Mouse (Mus musculus) MEL (cell line): ENCODE results near the gene Ifnar1. TPM values are rescaled to one million over a fixed set of nuclear protein-coding genes. Genes with fewer than 3 reads are reported as not detected.
A peak's percentile ranks its signal among the peaks of the same experiment; 100 is the strongest.

Experiments
- DNase-seq: peaks from one replicate; pipeline ENCODE4 v3.0.0; 2011; ENCODE audit warnings: low read depth, low spot score
- H3K27ac ChIP-seq: 2 replicates; pipeline ENCODE4 v1.5.1; 2012; ENCODE audit warnings: low read depth, mild to moderate bottlenecking, control low read depth, low read length, moderate library complexity; ENCODE audit not compliant: control insufficient read depth
- H3K27me3 ChIP-seq, 2 experiments: fragments of 150-350 bp in 1 of 2; sonication (generic) in 1 of 2; 2 replicates each; pipeline ENCODE4 v1.6.1; 2012; ENCODE audit warnings: low read length in 2 of 2, mild to moderate bottlenecking in 2 of 2, improper control_type of control experiment in 1 of 2, moderate library complexity in 1 of 2; ENCODE audit not compliant: insufficient read depth in 2 of 2, control insufficient read depth in 1 of 2
- H3K36me3 ChIP-seq, 2 experiments: 2 replicates each; pipeline ENCODE4 v1.6.1; 2012 to 2014; ENCODE audit warnings: low read length in 2 of 2, improper control_type of control experiment in 1 of 2, inconsistent platforms in 1 of 2, mild to moderate bottlenecking in 1 of 2; ENCODE audit not compliant: insufficient read depth in 2 of 2, control insufficient read depth in 1 of 2
- H3K4me1 ChIP-seq, 2 experiments: fragments of 150-350 bp in 1 of 2; sonication (generic) in 1 of 2; 2 replicates each; pipeline ENCODE4 v1.6.1; 2012; ENCODE audit warnings: low read length in 2 of 2, improper control_type of control experiment in 1 of 2, mild to moderate bottlenecking in 1 of 2; ENCODE audit not compliant: insufficient read depth in 2 of 2, control insufficient read depth in 1 of 2
- H3K4me3 ChIP-seq, 2 experiments: fragments of 150-350 bp in 1 of 2; sonication (generic) in 1 of 2; 2 replicates each; pipeline ENCODE4 v1.5.1; 2012; ENCODE audit warnings: low read depth in 2 of 2, low read length in 2 of 2, mild to moderate bottlenecking in 2 of 2, moderate library complexity in 2 of 2, control low read depth in 1 of 2, improper control_type of control experiment in 1 of 2; ENCODE audit not compliant: control insufficient read depth in 1 of 2, insufficient read depth in 1 of 2
- H3K79me2 ChIP-seq: 2 replicates; pipeline ENCODE4 v1.6.1; 2012; ENCODE audit warnings: mild to moderate bottlenecking, low read length, moderate library complexity; ENCODE audit not compliant: control insufficient read depth, poor library complexity, insufficient read depth
- H3K9ac ChIP-seq: 2 replicates; pipeline ENCODE4 v1.6.1; 2012; ENCODE audit warnings: low read depth, mild to moderate bottlenecking, control low read depth, low read length, moderate library complexity; ENCODE audit not compliant: control insufficient read depth, poor library complexity, severe bottlenecking
- H3K9me3 ChIP-seq: fragments of 150-350 bp; sonication (generic); replicated peaks from 2 replicates; pipeline ENCODE4 v1.6.1; 2012; ENCODE audit warnings: mild to moderate bottlenecking, low read length, improper control_type of control experiment, moderate library complexity; ENCODE audit not compliant: insufficient read depth
- BHLHE40 ChIP-seq: IDR thresholded peaks from 2 replicates; pipeline ENCODE4 v1.6.1; 2012; ENCODE audit warnings: low read depth, mild to moderate bottlenecking, inconsistent platforms, low read length, improper control_type of control experiment, borderline replicate concordance
- CHD1 ChIP-seq: IDR thresholded peaks from 2 replicates; pipeline ENCODE4 v1.6.1; 2012; ENCODE audit warnings: low read depth, mild to moderate bottlenecking, inconsistent platforms, low read length, improper control_type of control experiment
- CHD2 ChIP-seq: IDR thresholded peaks from 2 replicates; pipeline ENCODE4 v1.6.1; 2011; ENCODE audit warnings: low read length, improper control_type of control experiment
- CTCF ChIP-seq, 3 experiments: IDR thresholded peaks in 2 of 3; conservative IDR thresholded peaks in 1 of 3; 2 replicates each; pipeline ENCODE4 v1.5.1; 2011 to 2012; ENCODE audit warnings: low read length in 3 of 3, low read depth in 2 of 3, mild to moderate bottlenecking in 2 of 3, improper control_type of control experiment in 1 of 3, inconsistent platforms in 1 of 3, mixed read lengths in 1 of 3, moderate library complexity in 1 of 3; ENCODE audit not compliant: control insufficient read depth in 1 of 3, insufficient read depth in 1 of 3, poor library complexity in 1 of 3, severe bottlenecking in 1 of 3
- E2F4 ChIP-seq: IDR thresholded peaks from 2 replicates; pipeline ENCODE4 v1.6.1; 2011; ENCODE audit warnings: low read depth, low read length, improper control_type of control experiment, borderline replicate concordance
- ELF1 ChIP-seq: IDR thresholded peaks from 2 replicates; pipeline ENCODE4 v1.6.1; 2014; ENCODE audit warnings: low read depth, mild to moderate bottlenecking, inconsistent platforms, low read length, improper control_type of control experiment, moderate library complexity
- EP300 ChIP-seq, 2 experiments: IDR thresholded peaks; 2 replicates each; pipeline ENCODE4 v1.6.1; 2011; ENCODE audit warnings: improper control_type of control experiment in 2 of 2, low read length in 2 of 2, low read depth in 1 of 2, mild to moderate bottlenecking in 1 of 2
- ETS1 ChIP-seq: IDR thresholded peaks from 2 replicates; pipeline ENCODE4 v1.6.1; 2012; ENCODE audit warnings: low read depth, mild to moderate bottlenecking, inconsistent platforms, low read length, improper control_type of control experiment, moderate library complexity
- GABPA ChIP-seq: IDR thresholded peaks from 2 replicates; pipeline ENCODE4 v1.6.1; 2012; ENCODE audit warnings: low read depth, mild to moderate bottlenecking, inconsistent platforms, low read length, improper control_type of control experiment, moderate library complexity
- GATA1 ChIP-seq: IDR thresholded peaks from 2 replicates; pipeline ENCODE4 v1.6.1; 2011; ENCODE audit warnings: low read depth, low read length, improper control_type of control experiment
- HCFC1 ChIP-seq: IDR thresholded peaks from 2 replicates; pipeline ENCODE4 v1.6.1; 2012; ENCODE audit warnings: low read depth, mild to moderate bottlenecking, inconsistent platforms, low read length, improper control_type of control experiment, moderate library complexity
- JUND ChIP-seq: IDR thresholded peaks from 2 replicates; pipeline ENCODE4 v1.6.1; 2011; ENCODE audit warnings: low read depth, mild to moderate bottlenecking, improper control_type of control experiment, low read length
- MAFK ChIP-seq: IDR thresholded peaks from 2 replicates; pipeline ENCODE4 v1.6.1; 2011; ENCODE audit warnings: low read depth, mild to moderate bottlenecking, low read length, improper control_type of control experiment, borderline replicate concordance
- MAX ChIP-seq: IDR thresholded peaks from 2 replicates; pipeline ENCODE4 v1.6.1; 2011; ENCODE audit warnings: low read length, improper control_type of control experiment
- MAZ ChIP-seq: IDR thresholded peaks from 2 replicates; pipeline ENCODE4 v1.6.1; 2012; ENCODE audit warnings: low read depth, mild to moderate bottlenecking, inconsistent platforms, low read length, improper control_type of control experiment
- MXI1 ChIP-seq: IDR thresholded peaks from 2 replicates; pipeline ENCODE4 v1.6.1; 2011; ENCODE audit warnings: mild to moderate bottlenecking, low read depth, low read length, improper control_type of control experiment
- MYB ChIP-seq: IDR thresholded peaks from 2 replicates; pipeline ENCODE4 v1.6.1; 2011; ENCODE audit warnings: mild to moderate bottlenecking, low read depth, low read length, improper control_type of control experiment
- NELFE ChIP-seq: IDR thresholded peaks from 2 replicates; pipeline ENCODE4 v1.6.1; 2011; ENCODE audit warnings: low read depth, low read length, improper control_type of control experiment
- NRF1 ChIP-seq: IDR thresholded peaks from 2 replicates; pipeline ENCODE4 v1.6.1; 2014; ENCODE audit warnings: low read depth, mild to moderate bottlenecking, inconsistent platforms, low read length, improper control_type of control experiment, moderate library complexity; ENCODE audit not compliant: poor library complexity, insufficient read depth, severe bottlenecking
- POLR2A ChIP-seq, 2 experiments: IDR thresholded peaks; 2 replicates each; pipeline ENCODE4 v1.6.1; 2011 to 2012; ENCODE audit warnings: low read length in 2 of 2, mild to moderate bottlenecking in 2 of 2, control low read depth in 1 of 2, improper control_type of control experiment in 1 of 2, low read depth in 1 of 2, moderate library complexity in 1 of 2; ENCODE audit not compliant: control insufficient read depth in 1 of 2, insufficient read depth in 1 of 2, poor library complexity in 1 of 2
- POLR2AphosphoS5 ChIP-seq: IDR thresholded peaks from 2 replicates; pipeline ENCODE4 v1.6.1; 2012; ENCODE audit warnings: low read depth, borderline replicate concordance, mild to moderate bottlenecking, inconsistent platforms, low read length, moderate library complexity, mixed read lengths
- RAD21 ChIP-seq: IDR thresholded peaks from 2 replicates; pipeline ENCODE4 v1.6.1; 2011; ENCODE audit warnings: mild to moderate bottlenecking, low read depth, low read length, improper control_type of control experiment
- RCOR1 ChIP-seq: IDR thresholded peaks from 2 replicates; pipeline ENCODE4 v1.6.1; 2012; ENCODE audit warnings: low read depth, mild to moderate bottlenecking, inconsistent platforms, low read length, improper control_type of control experiment
- SIN3A ChIP-seq: IDR thresholded peaks from 2 replicates; pipeline ENCODE4 v1.6.1; 2012; ENCODE audit warnings: low read length, improper control_type of control experiment, inconsistent platforms
- SMC3 ChIP-seq: IDR thresholded peaks from 2 replicates; pipeline ENCODE4 v1.6.1; 2011; ENCODE audit warnings: low read depth, low read length, improper control_type of control experiment
- TAL1 ChIP-seq: IDR thresholded peaks from 2 replicates; pipeline ENCODE4 v1.6.1; 2012; ENCODE audit warnings: mild to moderate bottlenecking, inconsistent platforms, low read length, moderate library complexity, mixed read lengths
- TBP ChIP-seq: IDR thresholded peaks from 2 replicates; pipeline ENCODE4 v1.8.0; 2011; ENCODE audit warnings: low read depth, low read length, improper control_type of control experiment
- TCF12 ChIP-seq: IDR thresholded peaks from 2 replicates; pipeline ENCODE4 v1.6.1; 2014; ENCODE audit warnings: low read depth, mild to moderate bottlenecking, inconsistent platforms, low read length, improper control_type of control experiment, moderate library complexity
- USF1 ChIP-seq: IDR thresholded peaks from 2 replicates; pipeline ENCODE4 v1.6.1; 2014; ENCODE audit warnings: low read depth, mild to moderate bottlenecking, inconsistent platforms, low read length, improper control_type of control experiment, moderate library complexity
- USF2 ChIP-seq, 2 experiments: IDR thresholded peaks; 2 replicates each; pipeline ENCODE4 v1.6.1; 2011 to 2012; ENCODE audit warnings: improper control_type of control experiment in 2 of 2, low read length in 2 of 2, borderline replicate concordance in 1 of 2, inconsistent platforms in 1 of 2, low read depth in 1 of 2, mild to moderate bottlenecking in 1 of 2; ENCODE audit not compliant: insufficient read depth in 1 of 2
- ZC3H11A ChIP-seq: IDR thresholded peaks from 2 replicates; pipeline ENCODE4 v1.6.1; 2012; ENCODE audit warnings: low read depth, mild to moderate bottlenecking, inconsistent platforms, low read length, improper control_type of control experiment
- ZKSCAN1 ChIP-seq: IDR thresholded peaks from 2 replicates; pipeline ENCODE4 v1.6.1; 2012; ENCODE audit warnings: low read depth, mild to moderate bottlenecking, inconsistent platforms, low read length, improper control_type of control experiment, moderate library complexity
- ZMIZ1 ChIP-seq: IDR thresholded peaks from 2 replicates; pipeline ENCODE4 v1.6.1; 2012; ENCODE audit warnings: low read depth, mild to moderate bottlenecking, inconsistent platforms, low read length, improper control_type of control experiment, moderate library complexity
- polyA plus RNA-seq, 2 experiments: library from polyadenylated mRNA; stranded (reverse) in 1 of 2; unstranded in 1 of 2; fragments of >175 nt in 1 of 2; fragments of >200 nt in 1 of 2; gene quantifications; 2 replicates each; pipeline versions ENCODE4 v1.2.1 to v1.2.4; 2012; ENCODE audit warnings: low replicate concordance in 2 of 2, low read depth in 1 of 2; ENCODE audit not compliant: insufficient read length in 2 of 2, insufficient read depth in 1 of 2, missing spikeins in 1 of 2
- total RNA-seq: library from RNA; depleted of rRNA; stranded (reverse); fragments of 300-350 nt; gene quantifications from 2 replicates; pipeline ENCODE4 v1.2.3, GENCODE M21; 2012

The Ifnar1 gene
- total and polyA plus RNA-seq, 3 experiments = 10.3 to 20.2 TPM; not detected in 1

- 0 out of 2 replicates have a peak, but pooled peaks have one; percentile 43 for TF ChIP-seq ELF1
These were observed 37.0 kb downstream of the Ifnar1 start (continued) for GRCm38 (mm10) chr16:91522040-91522439.

GRCm38 (mm10) chr16:91522479-91523309 lies 37.7 kb downstream of the Ifnar1 start:
- Histone ChIP-seq H3K27ac (no peak overlapping the region), H3K36me3 (peaks cover 0 to 8% of the 10 kb centered on the region in 2 experiments; a peak in 2 of 4 replicates), H3K9ac (no peak overlapping the region), H3K79me2 (no peaks in the 10 kb centered on the region), H3K9me3 (no peaks in the 10 kb centered on the region), H3K4me3 (peak overlapping the region in 1 of 2 experiments; percentile 17; a peak in 2 of 4 replicates), H3K27me3 (no peaks in the 10 kb centered on the region), H3K4me1 (peaks cover 0 to 16% of the 10 kb centered on the region in 2 experiments; a peak in 2 of 4 replicates)
- DNase-seq = peak; percentile 90
- TF ChIP-seq CHD2 (no peak), HCFC1 (no peak), MAZ (no peak), GATA1 (no peak), ETS1 (peak; percentile 39; the same call in 1 of the 2 replicates), BHLHE40 (no peak; the same call in none of the 2 replicates), MAFK (no peak), SMC3 (no peak), RCOR1 (peak; percentile 72), ELF1 (no peak), GABPA (no peak), NELFE (no peak), USF2 (IDR thresholded peaks at IDR 0.05; ENCODE audit: borderline replicate concordance in 1 of 2, insufficient read depth in 1 of 2, low read depth in 1 of 2, low read length in 2 of 2) (no peak), E2F4 (no peak), JUND (no peak), NRF1 (no peak), ZKSCAN1 (no peak), TBP (peak; percentile 61; the same call in 1 of the 2 replicates), ZMIZ1 (no peak), USF1 (no peak), MAX (peak; percentile 92), EP300 (IDR thresholded peaks at IDR 0.05; ENCODE audit: low read depth in 1 of 2, low read length in 2 of 2) (peak in 1 of 2 experiments; percentile 49; a peak in 1 of 4 replicates), MYB (no peak), CHD1 (no peak), POLR2AphosphoS5 (no peak), RAD21 (no peak), TCF12 (no peak), MXI1 (peak; percentile 91), ZC3H11A (no peak), SIN3A (peak; percentile 61; the same call in 1 of the 2 replicates), POLR2A (IDR thresholded peaks at IDR 0.05; ENCODE audit: control insufficient read depth in 1 of 2, insufficient read depth in 1 of 2, low read depth in 1 of 2, low read length in 2 of 2, poor library complexity in 1 of 2) (no peak), CTCF (IDR thresholded peaks at IDR 0.05 in 2 of 3, conservative IDR thresholded peaks at IDR 0.05 in 1 of 3; ENCODE audit: control insufficient read depth in 1 of 3, insufficient read depth in 1 of 3, low read depth in 2 of 3, low read length in 3 of 3, poor library complexity in 1 of 3, severe bottlenecking in 1 of 3) (no peak), TAL1 (no peak)
